Mouse (Mus musculus): ENCODE results near the gene E2f8.

The E2f8 gene

GRCm38 (mm10) chr7:48855461-48855860, 25.9 kb downstream of the E2f8 start:
- DNase-seq (ENCODE audit: low spot score in 2 of 2): no peak

DNA sequence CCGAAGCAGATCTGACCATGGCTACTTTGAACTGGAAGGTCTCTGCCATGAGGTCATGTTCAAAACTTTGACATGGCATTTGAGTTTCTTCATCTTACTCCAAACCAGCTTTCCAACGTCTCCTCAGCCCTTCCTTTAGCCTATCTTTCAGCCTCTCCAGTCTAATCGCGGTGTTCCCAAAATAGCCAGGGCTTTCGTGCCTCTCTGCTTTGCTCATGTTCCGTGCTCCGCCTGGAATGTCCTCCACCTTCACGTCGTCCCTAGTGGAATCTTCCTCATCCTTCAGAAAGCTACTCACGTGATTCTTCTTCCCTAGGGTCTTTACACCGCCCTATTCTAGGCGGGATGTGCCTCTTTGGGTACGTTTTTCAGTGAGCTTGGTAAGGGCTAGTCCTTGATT, 27.9 kb downstream of the E2f8 start:
- DNase-seq (ENCODE audit: low spot score in 2 of 2): no peak

DNA sequence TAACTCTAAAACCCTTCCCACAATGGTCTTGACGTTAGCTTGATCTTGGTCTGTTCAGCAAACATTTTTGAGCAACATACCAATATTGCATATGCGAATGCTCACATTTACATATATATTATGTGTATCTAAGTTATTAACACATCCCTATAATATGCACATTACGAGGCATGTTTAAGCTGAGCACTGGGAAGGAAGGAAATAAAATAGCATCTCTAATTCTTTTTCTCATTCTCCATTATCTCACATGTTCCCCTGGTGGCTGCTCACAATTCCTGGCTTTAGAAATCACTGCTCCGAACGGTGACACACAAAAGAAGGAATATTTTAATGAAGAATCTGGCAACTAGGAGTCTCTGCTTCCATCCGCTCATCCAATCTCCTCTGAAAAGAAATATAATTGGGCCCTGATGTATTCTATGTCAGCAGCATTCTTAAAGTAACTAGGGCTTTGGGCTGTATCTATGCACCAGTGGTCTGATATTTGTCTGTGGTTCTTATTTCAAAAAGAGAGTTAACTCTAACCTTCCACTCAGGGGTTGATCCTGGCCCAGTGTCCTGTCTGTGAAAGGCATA, 29.8 kb downstream of the E2f8 start:
- DNase-seq (ENCODE audit: low spot score in 2 of 2): no peak

- no peak for DNase-seq (ENCODE audit: low spot score in 2 of 2)
These were observed 33.4 kb downstream of the E2f8 start, which contains the start of gene Csrp3 for GRCm38 (mm10) chr7:48847820-48848650. TSS of gene Csrp3 (minus strand) at chr7:48848033.

GRCm38 (mm10) chr7:48846755-48847154, 34.6 kb downstream of the E2f8 start:
- no peak for DNase-seq (ENCODE audit: low spot score in 2 of 2)

DNA sequence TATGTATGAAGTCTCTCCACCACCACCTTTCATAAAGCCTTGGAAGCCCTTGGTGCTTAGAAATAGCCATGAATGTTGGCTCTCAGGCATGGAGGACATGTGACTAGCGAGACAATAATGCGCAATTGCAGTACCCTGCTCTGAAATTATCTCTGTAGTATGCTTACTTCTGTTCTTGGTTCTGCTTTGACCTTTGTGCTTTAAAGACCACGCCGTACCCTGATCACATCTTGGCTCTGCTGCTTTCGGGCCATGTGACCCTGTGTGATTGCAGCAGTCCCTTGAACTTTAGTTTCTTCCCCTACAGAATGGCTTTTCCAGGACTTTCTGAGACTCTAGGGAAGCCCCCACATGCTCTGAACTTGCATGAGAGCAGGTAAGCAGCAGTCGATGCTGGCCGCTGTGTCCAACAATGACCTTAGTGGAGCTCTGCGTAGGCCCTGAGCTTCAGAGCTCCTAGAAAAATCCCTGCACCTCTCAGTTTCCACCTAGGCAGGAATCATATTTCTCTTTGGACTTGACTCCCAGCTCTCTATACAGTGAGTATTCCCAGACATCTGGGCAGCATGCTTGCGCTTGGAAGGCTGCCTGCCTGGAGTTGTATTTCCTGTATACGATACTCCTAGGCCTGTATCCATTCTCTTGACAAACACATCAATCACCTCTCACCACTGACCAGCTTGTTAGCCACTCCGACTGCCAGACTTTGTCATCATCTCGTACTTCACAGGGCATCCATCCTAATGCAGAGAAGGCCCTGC, 36.0 kb downstream of the E2f8 start:
- no peak for DNase-seq (ENCODE audit: low spot score in 2 of 2)

GRCm38 (mm10) chr7:48843541-48843940, 37.9 kb downstream of the E2f8 start:
- DNase-seq (ENCODE audit: low spot score in 2 of 2): no peak

DNA sequence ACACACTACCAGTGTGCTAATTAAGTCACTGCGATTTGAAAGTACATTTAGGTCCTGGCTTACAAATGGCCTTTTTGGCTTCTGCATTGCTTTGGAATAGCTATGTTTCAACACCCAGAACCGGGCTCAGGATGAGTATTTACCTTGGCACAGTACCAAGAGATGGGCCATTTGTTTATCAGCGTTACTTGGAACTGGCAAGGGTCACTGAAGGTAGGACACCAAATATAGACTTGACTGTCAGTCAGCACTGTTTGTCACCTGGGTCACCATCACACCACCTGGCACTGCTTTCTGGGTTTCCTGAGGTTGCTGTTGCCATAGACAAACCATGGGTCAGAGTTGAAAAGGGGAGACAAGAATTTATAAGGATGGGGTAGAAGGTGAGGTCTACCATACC, 39.0 kb downstream of the E2f8 start:
- no peak for DNase-seq (ENCODE audit: low spot score in 2 of 2)

DNA sequence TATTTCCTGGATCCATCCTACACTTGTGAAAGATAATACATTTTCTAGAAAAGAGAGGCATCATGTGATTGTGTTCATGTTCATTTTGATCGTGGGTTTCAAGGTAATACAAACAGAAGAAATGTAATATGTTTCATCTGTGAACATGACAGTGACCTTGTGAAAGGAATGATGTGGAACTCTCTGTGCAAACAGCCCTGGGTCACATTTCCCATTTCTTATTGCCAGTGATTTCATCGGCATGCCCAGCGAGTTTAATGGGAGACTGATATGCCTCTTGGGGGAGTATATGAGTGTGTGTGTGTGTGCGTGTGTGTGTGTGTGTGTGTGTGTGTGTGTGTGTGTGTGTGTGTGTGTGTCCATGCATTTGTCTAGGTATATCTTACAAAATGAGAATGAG, 39.9 kb downstream of the E2f8 start:
- DNase-seq (ENCODE audit: low spot score in 2 of 2): no peak

DNA sequence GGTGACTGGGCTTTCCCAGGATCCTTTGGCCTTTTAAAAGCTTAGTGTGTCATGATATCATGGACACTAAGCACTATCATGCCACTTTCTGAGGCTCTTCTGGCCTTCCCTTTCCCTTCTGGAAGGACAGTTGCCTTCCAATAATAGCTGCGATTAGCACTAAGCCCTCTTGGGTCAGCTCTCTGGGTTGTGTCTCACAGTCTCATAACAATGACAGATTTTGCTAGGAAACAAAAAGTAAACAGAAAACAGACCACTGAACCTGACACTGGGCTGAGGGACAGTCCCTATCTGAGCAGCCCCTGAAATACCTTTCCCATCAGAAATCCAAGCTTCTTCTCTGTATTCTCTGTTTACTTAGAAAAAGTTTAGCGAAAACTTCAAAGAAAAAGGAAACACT, 40.9 kb downstream of the E2f8 start:
- DNase-seq (ENCODE audit: low spot score in 2 of 2): no peak

- no peak for DNase-seq (ENCODE audit: low spot score in 2 of 2)
These were observed 43.0 kb downstream of the E2f8 start for GRCm38 (mm10) chr7:48838434-48838833.

- DNase-seq (ENCODE audit: low spot score in 2 of 2): no peak
These were observed 44.4 kb downstream of the E2f8 start for GRCm38 (mm10) chr7:48836949-48837348.

GRCm38 (mm10) chr7:48834989-48835626, 46.3 kb downstream of the E2f8 start:
- no peak for DNase-seq (ENCODE audit: low spot score in 2 of 2)

GRCm38 (mm10) chr7:48834371-48834970, 46.9 kb downstream of the E2f8 start:
- DNase-seq (ENCODE audit: low spot score in 2 of 2): no peak

DNA sequence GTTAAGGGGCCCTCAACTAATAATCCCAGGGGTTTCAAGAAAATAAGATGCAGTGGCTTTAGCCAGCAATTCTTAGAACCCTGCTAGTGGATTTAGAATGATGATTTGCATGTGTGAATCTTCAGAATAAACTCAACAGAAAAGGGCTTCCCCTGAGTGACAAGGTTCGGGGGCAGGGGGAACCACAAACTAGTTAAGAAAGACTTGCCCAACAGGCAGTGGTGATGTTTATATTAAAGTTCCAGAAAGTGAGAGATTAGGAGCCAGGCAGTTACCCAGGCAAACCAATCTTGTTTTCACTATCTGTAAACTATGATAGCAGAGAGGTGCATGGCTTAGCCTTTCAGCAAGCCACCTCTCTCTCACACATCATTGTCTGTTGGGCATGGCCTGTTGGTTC, 48.7 kb downstream of the E2f8 start:
- no peak for DNase-seq (ENCODE audit: low spot score in 2 of 2)

- DNase-seq (ENCODE audit: low spot score in 2 of 2): no peak
These were observed 51.0 kb downstream of the E2f8 start for GRCm38 (mm10) chr7:48830395-48830794.

GRCm38 (mm10) chr7:48829177-48829910, 52.1 kb downstream of the E2f8 start:
- DNase-seq (ENCODE audit: low spot score in 2 of 2): no peak

DNA sequence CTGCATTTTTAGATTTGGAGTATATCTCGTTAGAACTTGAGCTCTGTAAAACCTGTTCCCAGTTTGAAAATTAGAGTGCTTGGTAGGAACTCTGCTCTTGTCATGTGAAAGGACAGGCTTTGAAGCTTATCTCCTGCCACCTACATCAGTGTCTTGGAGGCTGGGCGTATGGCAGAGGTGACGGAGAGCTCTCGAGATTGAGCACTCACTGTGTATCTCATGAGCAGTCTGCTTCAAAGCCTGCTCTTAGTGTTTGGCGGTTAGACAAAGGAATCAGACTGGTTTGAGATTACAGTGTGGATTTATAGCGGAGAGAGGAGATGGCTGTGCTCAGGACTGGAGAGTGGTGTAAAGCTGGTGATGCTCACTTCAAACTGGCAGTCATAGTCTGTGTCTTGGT, 56.2 kb downstream of the E2f8 start:
- DNase-seq (ENCODE audit: low spot score in 2 of 2): no peak

- DNase-seq (ENCODE audit: low spot score in 2 of 2): no peak
These were observed 56.7 kb downstream of the E2f8 start for GRCm38 (mm10) chr7:48824671-48825070.

- no peak for DNase-seq (ENCODE audit: low spot score in 2 of 2)
These were observed 57.8 kb downstream of the E2f8 start for GRCm38 (mm10) chr7:48823621-48824020.

DNA sequence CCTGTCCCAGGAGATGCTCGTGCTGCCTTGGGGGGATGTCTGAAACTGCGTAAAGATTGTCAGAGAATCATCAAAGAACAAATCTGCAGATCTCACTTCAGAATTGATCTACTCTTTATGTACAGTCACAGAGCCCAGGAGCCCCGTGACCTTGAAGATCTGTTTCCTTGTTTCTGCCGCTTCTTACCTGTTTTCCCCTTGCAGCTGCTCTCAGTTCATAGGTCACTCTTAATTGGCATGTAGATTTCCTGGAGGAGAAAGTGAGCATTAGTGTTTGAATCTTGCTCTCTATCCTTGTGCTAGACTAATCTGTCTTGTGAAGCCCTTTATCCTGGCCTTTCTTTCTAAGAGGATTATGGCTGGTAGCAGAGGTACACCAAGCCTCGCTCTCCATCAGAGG, 59.7 kb downstream of the E2f8 start:
- DNase-seq (ENCODE audit: low spot score in 2 of 2): no peak
